ENCODE assay signal across 9 mouse cellular contexts in genomic region chr19:47795009-47795728, GRCm38 (mm10). TPM values are rescaled to one million over a fixed set of nuclear protein-coding genes. Genes with fewer than 3 reads are reported as not detected.
DNase-seq lines count a peak whose midpoint lies in the region; ATAC-seq and TF ChIP-seq lines count a peak whose summit lies in the region.
"Had no signal": no experiment of that assay in that cellular context is flagged by ENCODE, and none has a peak within 500 bp of the region (broad histone marks: within the 10 kb centered on the region; RNA-seq: fewer than 3 reads in every experiment).

No protein-coding gene starts in this region.

- peak; percentile 81 for TF ChIP-seq CTCF in cortical plate, adult 2 months (IDR thresholded peaks at IDR 0.05; ENCODE audit: extremely low read depth, insufficient read depth, low read length)

- no peak for TF ChIP-seq POLR2A in cortical plate, adult 2 months (IDR thresholded peaks at IDR 0.05; ENCODE audit: extremely low read depth, insufficient read depth, low read length)

- H3K4me1 ChIP-seq in forebrain, embryonic 14.5 days (ENCODE audit: control insufficient read depth, insufficient read depth, low read length) = 0 out of 2 replicates have a peak, but pooled peaks cover 2% of the 10 kb centered on the region
- H3K4me1 ChIP-seq in forebrain, embryonic 12.5 days = peaks cover 14% of the 10 kb centered on the region
- H3K4me1 ChIP-seq in cortical plate, adult 2 months (ENCODE audit: control insufficient read depth, insufficient read depth, low read length) = no peaks in the 10 kb centered on the region
- H3K4me1 ChIP-seq in heart, embryonic 10.5 days = no peaks in the 10 kb centered on the region

- no peaks in the 10 kb centered on the region for H3K27me3 ChIP-seq in forebrain, embryonic 14.5 days (replicated peaks; ENCODE audit: control insufficient read depth, insufficient read depth, low read length)
- no peaks in the 10 kb centered on the region for H3K27me3 ChIP-seq in forebrain, embryonic 12.5 days
- H3K27me3 ChIP-seq in heart, embryonic 10.5 days (ENCODE audit: insufficient read depth, poor library complexity, severe bottlenecking) = no peaks in the 10 kb centered on the region

- no peak overlapping the region for H3K27ac ChIP-seq in forebrain, embryonic 14.5 days (ENCODE audit: low read depth, low read length)
- no peak overlapping the region for H3K27ac ChIP-seq in forebrain, embryonic 12.5 days
- H3K27ac ChIP-seq in cortical plate, adult 2 months (ENCODE audit: insufficient read depth, low read length) = no peak overlapping the region
- H3K27ac ChIP-seq in heart, embryonic 10.5 days = no peak overlapping the region

- no peak overlapping the region for H3K4me3 ChIP-seq in forebrain, embryonic 14.5 days (ENCODE audit: low read depth, low read length)
- no peak overlapping the region for H3K4me3 ChIP-seq in forebrain, embryonic 12.5 days (replicated peaks)
- no peak overlapping the region for H3K4me3 ChIP-seq in cortical plate, adult 2 months (ENCODE audit: insufficient read depth, low read length)
- H3K4me3 ChIP-seq in heart, embryonic 10.5 days = no peak overlapping the region
- H3K4me3 ChIP-seq: myocyte had no signal

- WGBS in forebrain, embryonic 14.5 days = 27% methylated on average over 15 of the region's 15 CpGs
- WGBS in forebrain, embryonic 12.5 days = 28% methylated on average over 15 of the region's 15 CpGs
- WGBS in heart, embryonic 10.5 days = 56% methylated on average over 15 of the region's 15 CpGs

- no peak for ATAC-seq in forebrain, embryonic 14.5 days
- no peak for ATAC-seq in forebrain, embryonic 12.5 days (ENCODE audit: low FRiP score)

- no peak overlapping the region for H3K9ac ChIP-seq in forebrain, embryonic 14.5 days (ENCODE audit: low read length)
- no peak overlapping the region for H3K9ac ChIP-seq in forebrain, embryonic 12.5 days

- H3K9me3 ChIP-seq in forebrain, embryonic 14.5 days (replicated peaks; ENCODE audit: control insufficient read depth, low read length) = no peaks in the 10 kb centered on the region
- no peaks in the 10 kb centered on the region for H3K9me3 ChIP-seq in forebrain, embryonic 12.5 days
- H3K9me3 ChIP-seq in heart, embryonic 10.5 days = no peaks in the 10 kb centered on the region

- DNase-seq in forebrain, embryonic 14.5 days (ENCODE audit: low spot score) = peak; percentile 31
- peak; percentile 92 for DNase-seq in ZHBTc4 (ENCODE audit: low read depth, low spot score)
- DNase-seq in heart, embryonic 10.5 days (ENCODE audit: low spot score) = peak; percentile 78
- DNase-seq in left cerebral cortex, adult 11 months (ENCODE audit: low spot score) = peak; percentile 67
- peak; percentile 75 for DNase-seq in mesoderm, embryonic 11.5 days (ENCODE audit: low read depth, low spot score)
- DNase-seq in spleen, postnatal 4 days (ENCODE audit: low spot score in 2 of 2) = peak; percentile 55 to 86

- no peak overlapping the region for H3K4me2 ChIP-seq in forebrain, embryonic 14.5 days (ENCODE audit: low read length)
- no peak overlapping the region for H3K4me2 ChIP-seq in forebrain, embryonic 12.5 days

- no peaks in the 10 kb centered on the region for H3K36me3 ChIP-seq in forebrain, embryonic 14.5 days (ENCODE audit: control insufficient read depth, insufficient read depth, low read length)
- H3K36me3 ChIP-seq in forebrain, embryonic 12.5 days (replicated peaks) = no peaks in the 10 kb centered on the region
- no peaks in the 10 kb centered on the region for H3K36me3 ChIP-seq in heart, embryonic 10.5 days

RNA-seq across cellular contexts. Expression of gene Gsto1, which starts 59.6 kb away (rescaled TPM):
- 105 and 120 TPM in 2 replicates for polyA plus RNA-seq in forebrain, embryonic 14.5 days (2014; fragmentation: Nextera tagmentation; extraction: Ambion mirVana)
- polyA plus RNA-seq in forebrain, embryonic 12.5 days (2016; fragmentation: Nextera tagmentation; extraction: Ambion mirVana) = 61.8 and 62.7 TPM in 2 replicates
- polyA plus RNA-seq in cortical plate, adult 2 months (2012; rRNA removed) = 47.8 and 51.4 TPM in 2 replicates
- 81.5 and 129 TPM in 2 replicates for polyA plus RNA-seq in heart, embryonic 10.5 days (2016; fragmentation: Nextera tagmentation; extraction: Ambion mirVana)

Comparison
In these comparisons a context has a peak if more than half of its experiments do, and no peak if none do; other contexts are left out.
1. DNase-seq: peak in every context shown above with its lines; median percentile 92 in ZHBTc4; 78 in heart, embryonic 10.5 days; 75 in mesoderm, embryonic 11.5 days; 70 in spleen, postnatal 4 days; 67 in left cerebral cortex, adult 11 months; 31 in forebrain, embryonic 14.5 days.